Mouse (Mus musculus): Measurements from ENCODE around the gene Pomt2. TPM values are rescaled to one million over a fixed set of nuclear protein-coding genes. Genes with fewer than 3 reads are reported as not detected.

Gene Pomt2
- total RNA-seq, 2 experiments from 2014 or later, result 16.0 to 18.7 TPM

Other genes with a start within 250 kb of the Pomt2 start
- 10 to 100 TPM; 84.0 to 86.8 TPM for gene Cipc, start 200.9 kb downstream of the Pomt2 start, total RNA-seq (2021)
- 10 to 100 TPM; 53.8 to 58.4 TPM for gene Zdhhc22, start 157.5 kb downstream of the Pomt2 start, total RNA-seq (2021)
- gene Tmem63c, start 126.6 kb downstream of the Pomt2 start, total RNA-seq (2021), result 10 to 100 TPM; 37.7 to 41.2 TPM
- gene Ngb, start 45.4 kb downstream of the Pomt2 start, total RNA-seq (2021), result 10 to 100 TPM in 1 of 2 experiments, 1 to 10 TPM in 1; 6.2 to 11.6 TPM
- gene Gstz1, start 803 bp downstream of the Pomt2 start, total RNA-seq (2021), result 10 to 100 TPM; 48.2 to 51.6 TPM
- gene Samd15, start 51.8 kb upstream of the Pomt2 start, total RNA-seq (2021), result 1 to 10 TPM; 4.9 to 5.1 TPM
- 10 to 100 TPM; 29.7 to 30.7 TPM for gene Tmed8, start 52.5 kb upstream of the Pomt2 start, total RNA-seq (2021)
- 1 to 10 TPM; 1.8 to 2.3 TPM for gene Noxred1, start 90.8 kb upstream of the Pomt2 start, total RNA-seq (2021)
- 10 to 100 TPM; 50.9 to 54.3 TPM for gene Vipas39, start 118.3 kb upstream of the Pomt2 start, total RNA-seq (2021)
- 100 to 1,000 TPM; 176 to 181 TPM for gene Ahsa1, start 118.5 kb upstream of the Pomt2 start, total RNA-seq (2021)
- gene Ism2, start 151.7 kb upstream of the Pomt2 start, total RNA-seq (2021), result under 1 TPM; 0.30 to 0.33 TPM
- 10 to 100 TPM; 31.7 to 33.3 TPM for gene Sptlc2, start 240.4 kb upstream of the Pomt2 start, total RNA-seq (2021)

Measured in left cerebral cortex, adult 18-20 months (tissue).